In the genomic region with DNA sequence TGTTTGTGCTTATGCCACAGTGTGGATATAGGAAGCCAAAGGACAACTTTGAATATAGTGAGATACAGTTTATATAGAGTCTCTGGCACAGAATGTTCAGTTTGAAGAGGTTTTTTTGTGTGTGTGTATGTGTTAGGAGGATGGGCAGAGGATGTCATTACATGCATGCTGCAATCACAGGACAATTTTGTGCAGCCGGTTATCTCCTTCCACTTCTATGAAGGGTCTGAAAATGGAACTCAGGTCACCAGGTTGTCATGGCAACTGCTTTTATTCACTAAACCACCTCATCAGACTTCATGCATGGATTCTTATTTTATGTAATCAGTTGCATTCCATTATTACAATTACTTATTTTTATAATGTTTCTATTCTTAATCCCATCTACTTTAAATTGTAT, we compare ENCODE assay signal across 30 mouse cellular contexts. TPM values are rescaled to one million over a fixed set of nuclear protein-coding genes. Genes with fewer than 3 reads are reported as not detected.
DNase-seq lines count a peak whose midpoint lies in the region; ATAC-seq lines count a peak whose summit lies in the region.
"Had no signal": no experiment of that assay in that cellular context is flagged by ENCODE, and none has a peak within 500 bp of the region (broad histone marks: within the 10 kb centered on the region; RNA-seq: fewer than 3 reads in every experiment).

No protein-coding gene starts in this region.

- DNase-seq in forebrain, embryonic 14.5 days (ENCODE audit: low spot score): peak; percentile 41
- DNase-seq in R1 (ENCODE audit: low read depth, low spot score): peak; percentile 25
- no peak for DNase-seq in midbrain, embryonic 11.5 days (ENCODE audit: low spot score, missing footprints)
- no peak for DNase-seq in gastrocnemius, postnatal 14 days
- no peak for DNase-seq in spleen, postnatal 36 days (ENCODE audit: low spot score in 2 of 2)
- DNase-seq: adrenal gland, adult 8-10 months; cerebellum, adult 11 months; cerebellum, adult 9-10 months; cerebellum, postnatal 36 days; gastrocnemius, adult 2 months; heart, adult 2 months; heart, postnatal 4 days; kidney, adult 2 months; kidney, postnatal 36 days; left cerebral cortex, postnatal 4 days; liver, postnatal 0 days; lung, postnatal 36 days; thymus, adult 18-20 months; thymus, postnatal 4 days had no signal

- no peaks in the 10 kb centered on the region for H3K27me3 ChIP-seq in forebrain, embryonic 14.5 days (replicated peaks; ENCODE audit: control insufficient read depth, insufficient read depth, low read length)
- H3K27me3 ChIP-seq in forebrain, embryonic 15.5 days: no peaks in the 10 kb centered on the region
- no peaks in the 10 kb centered on the region for H3K27me3 ChIP-seq in midbrain, embryonic 11.5 days (ENCODE audit: control insufficient read depth, insufficient read depth, low read length)
- no peaks in the 10 kb centered on the region for H3K27me3 ChIP-seq in midbrain, embryonic 16.5 days (ENCODE audit: control insufficient read depth, insufficient read depth, low read depth, low read length)
- H3K27me3 ChIP-seq: embryonic facial prominence, embryonic 13.5 days; heart, embryonic 12.5 days; intestine, embryonic 15.5 days; liver, embryonic 12.5 days had no signal

- H3K4me1 ChIP-seq in forebrain, embryonic 14.5 days (ENCODE audit: control insufficient read depth, insufficient read depth, low read length): no peaks in the 10 kb centered on the region
- no peaks in the 10 kb centered on the region for H3K4me1 ChIP-seq in forebrain, embryonic 15.5 days
- H3K4me1 ChIP-seq in midbrain, embryonic 11.5 days (ENCODE audit: control insufficient read depth, insufficient read depth, low read length): 0 out of 2 replicates have a peak, but pooled peaks cover 4% of the 10 kb centered on the region
- peaks cover 4% of the 10 kb centered on the region; the same call in 1 of the 2 replicates for H3K4me1 ChIP-seq in midbrain, embryonic 16.5 days (ENCODE audit: control insufficient read depth, insufficient read depth, low read length)
- H3K4me1 ChIP-seq: embryonic facial prominence, embryonic 13.5 days; heart, embryonic 12.5 days; intestine, embryonic 15.5 days; liver, embryonic 12.5 days had no signal

- no peak overlapping the region for H3K4me3 ChIP-seq in forebrain, embryonic 14.5 days (ENCODE audit: low read depth, low read length)
- H3K4me3 ChIP-seq in forebrain, embryonic 15.5 days: no peak overlapping the region
- H3K4me3 ChIP-seq in midbrain, embryonic 11.5 days (ENCODE audit: low read depth, low read length): no peak overlapping the region
- no peak overlapping the region for H3K4me3 ChIP-seq in midbrain, embryonic 16.5 days (ENCODE audit: low read depth, low read length)
- H3K4me3 ChIP-seq: embryonic facial prominence, embryonic 13.5 days; gastrocnemius, adult 2 months; heart, adult 2 months; heart, embryonic 12.5 days; intestine, embryonic 15.5 days; layer of hippocampus, adult 2 months; liver, embryonic 12.5 days had no signal

- 54% methylated on average over 1 of the region's 1 CpGs for WGBS in forebrain, embryonic 14.5 days
- WGBS in forebrain, embryonic 15.5 days: 63% methylated on average over 1 of the region's 1 CpGs
- 34% methylated on average over 1 of the region's 1 CpGs for WGBS in midbrain, embryonic 11.5 days
- 28% methylated on average over 1 of the region's 1 CpGs for WGBS in midbrain, embryonic 16.5 days

- intact Hi-C loops in gastrocnemius, postnatal 14 days (cut with DNase I; ENCODE audit: low total_unique reads): no loop called here

- H3K27ac ChIP-seq in forebrain, embryonic 14.5 days (ENCODE audit: low read depth, low read length): no peak overlapping the region
- H3K27ac ChIP-seq in forebrain, embryonic 15.5 days (replicated peaks): no peak overlapping the region
- no peak overlapping the region for H3K27ac ChIP-seq in midbrain, embryonic 11.5 days (ENCODE audit: low read depth, low read length)
- H3K27ac ChIP-seq in midbrain, embryonic 16.5 days (ENCODE audit: low read length): no peak overlapping the region
- H3K27ac ChIP-seq: embryonic facial prominence, embryonic 13.5 days; gastrocnemius, adult 2 months; heart, adult 2 months; hindbrain, postnatal 0 days; intestine, embryonic 15.5 days; layer of hippocampus, adult 2 months; liver, embryonic 12.5 days; stomach, postnatal 0 days had no signal

- no peak for ATAC-seq in forebrain, embryonic 14.5 days
- no peak for ATAC-seq in forebrain, embryonic 15.5 days (replicated peaks)
- ATAC-seq in midbrain, embryonic 11.5 days (ENCODE audit: low FRiP score): peak; percentile 63; the same call in 1 of the 2 replicates
- peak; percentile 76 for ATAC-seq in midbrain, embryonic 16.5 days
- ATAC-seq: CD4-positive, CD25-positive, alpha-beta regulatory T cell, adult 4 months; hindbrain, postnatal 0 days; intestine, embryonic 15.5 days; liver, embryonic 12.5 days; liver, postnatal 0 days had no signal

- no peak overlapping the region for H3K9ac ChIP-seq in forebrain, embryonic 14.5 days (ENCODE audit: low read length)
- no peak overlapping the region for H3K9ac ChIP-seq in forebrain, embryonic 15.5 days (replicated peaks)
- no peak overlapping the region for H3K9ac ChIP-seq in midbrain, embryonic 11.5 days (ENCODE audit: low read length)
- H3K9ac ChIP-seq in midbrain, embryonic 16.5 days (ENCODE audit: low read depth, low read length): no peak overlapping the region
- H3K9ac ChIP-seq: embryonic facial prominence, embryonic 13.5 days; heart, embryonic 12.5 days; intestine, embryonic 15.5 days; liver, embryonic 12.5 days; liver, postnatal 0 days had no signal

- no peaks in the 10 kb centered on the region for H3K36me3 ChIP-seq in forebrain, embryonic 14.5 days (ENCODE audit: control insufficient read depth, insufficient read depth, low read length)
- no peaks in the 10 kb centered on the region for H3K36me3 ChIP-seq in forebrain, embryonic 15.5 days
- no peaks in the 10 kb centered on the region for H3K36me3 ChIP-seq in midbrain, embryonic 11.5 days (ENCODE audit: control insufficient read depth, insufficient read depth, low read length)
- H3K36me3 ChIP-seq in midbrain, embryonic 16.5 days (ENCODE audit: control insufficient read depth, insufficient read depth, low read length): no peaks in the 10 kb centered on the region
- H3K36me3 ChIP-seq: embryonic facial prominence, embryonic 13.5 days; heart, embryonic 12.5 days; intestine, embryonic 15.5 days; liver, embryonic 12.5 days had no signal

- no peaks in the 10 kb centered on the region for H3K9me3 ChIP-seq in forebrain, embryonic 14.5 days (replicated peaks; ENCODE audit: control insufficient read depth, low read length)
- H3K9me3 ChIP-seq in forebrain, embryonic 15.5 days: no peaks in the 10 kb centered on the region
- H3K9me3 ChIP-seq in midbrain, embryonic 11.5 days (ENCODE audit: control insufficient read depth, low read length): no peaks in the 10 kb centered on the region
- no peaks in the 10 kb centered on the region for H3K9me3 ChIP-seq in midbrain, embryonic 16.5 days (replicated peaks; ENCODE audit: control insufficient read depth, low read length, poor library complexity, severe bottlenecking)
- H3K9me3 ChIP-seq: embryonic facial prominence, embryonic 13.5 days; heart, embryonic 12.5 days; intestine, embryonic 15.5 days; liver, embryonic 12.5 days had no signal

- H3K4me2 ChIP-seq in forebrain, embryonic 14.5 days (ENCODE audit: low read length): no peak overlapping the region
- H3K4me2 ChIP-seq in forebrain, embryonic 15.5 days (replicated peaks): no peak overlapping the region
- no peak overlapping the region for H3K4me2 ChIP-seq in midbrain, embryonic 11.5 days
- H3K4me2 ChIP-seq in midbrain, embryonic 16.5 days (ENCODE audit: low read length): no peak overlapping the region
- H3K4me2 ChIP-seq: embryonic facial prominence, embryonic 13.5 days; heart, embryonic 12.5 days; intestine, embryonic 15.5 days; liver, embryonic 12.5 days had no signal

RNA-seq across cellular contexts. Expression of a gene that starts 10.4 kb away (rescaled TPM):
- polyA plus RNA-seq in forebrain, embryonic 14.5 days (2014; fragmentation: Nextera tagmentation; extraction: Ambion mirVana): 6.0 and 6.2 TPM in 2 replicates
- polyA plus RNA-seq in forebrain, embryonic 15.5 days (2015; fragmentation: Nextera tagmentation; extraction: Ambion mirVana): 7.3 and 7.8 TPM in 2 replicates
- polyA plus RNA-seq in midbrain, embryonic 11.5 days (2014; fragmentation: Nextera tagmentation; extraction: Ambion mirVana): 6.9 and 7.6 TPM in 2 replicates
- polyA plus RNA-seq in midbrain, embryonic 16.5 days (2015; fragmentation: Nextera tagmentation; extraction: Ambion mirVana): 5.9 and 7.2 TPM in 2 replicates
- total RNA-seq in gastrocnemius, postnatal 14 days (2021): 10 to 100 TPM; 13.2 to 20.1 TPM

RNA-seq across cellular contexts. Expression of a gene that starts 41.8 kb away (rescaled TPM):
- polyA plus RNA-seq in forebrain, embryonic 14.5 days (2014; fragmentation: Nextera tagmentation; extraction: Ambion mirVana): 37.0 and 53.3 TPM in 2 replicates
- polyA plus RNA-seq in forebrain, embryonic 15.5 days (2015; fragmentation: Nextera tagmentation; extraction: Ambion mirVana): 71.0 and 73.6 TPM in 2 replicates
- polyA plus RNA-seq in midbrain, embryonic 11.5 days (2014; fragmentation: Nextera tagmentation; extraction: Ambion mirVana): 48.2 and 50.0 TPM in 2 replicates
- polyA plus RNA-seq in midbrain, embryonic 16.5 days (2015; fragmentation: Nextera tagmentation; extraction: Ambion mirVana): 95.8 and 97.5 TPM in 2 replicates
- 1 to 10 TPM; 5.6 to 6.6 TPM for total RNA-seq in gastrocnemius, postnatal 14 days (2021)
- total RNA-seq: monocyte, adult 5-6 weeks had no signal

Comparison
In these comparisons a context has a peak if more than half of its experiments do, and no peak if none do; other contexts are left out.
1. ATAC-seq: peak in midbrain, embryonic 11.5 days (single experiment) and midbrain, embryonic 16.5 days (single experiment); none in forebrain, embryonic 14.5 days (single experiment) and forebrain, embryonic 15.5 days (single experiment).
2. DNase-seq: peak in forebrain, embryonic 14.5 days (single experiment) and R1 (single experiment); none in midbrain, embryonic 11.5 days (single experiment), gastrocnemius, postnatal 14 days (single experiment) and spleen, postnatal 36 days (0 of 2).